Mouse (Mus musculus) forebrain, embryonic 16.5 days (tissue): ENCODE data around the gene Eif3d. TPM values are rescaled to one million over a fixed set of nuclear protein-coding genes. Genes with fewer than 3 reads are reported as not detected.

Source experiments
- ATAC-seq: fragments of 200-750 bp; cut with Nextera tagmentation; 2 replicates; pipeline ENCODE4 v1.8.0; 2017; ENCODE audit warnings: mild to moderate bottlenecking, moderate library complexity
- H3K27ac ChIP-seq: fragments of 300-500 bp; sonication (generic); 2 replicates; pipeline ENCODE4 v1.5.1; 2014; ENCODE audit warnings: low read length, control low read depth
- H3K27me3 ChIP-seq: fragments of 300-500 bp; sonication (generic); replicated peaks from 2 replicates; pipeline ENCODE4 v1.6.1; 2014; ENCODE audit warnings: low read length; ENCODE audit not compliant: control insufficient read depth, insufficient read depth
- H3K36me3 ChIP-seq: fragments of 300-500 bp; sonication (generic); 2 replicates; pipeline ENCODE4 v1.6.1; 2014; ENCODE audit not compliant: control insufficient read depth, insufficient read depth
- H3K4me1 ChIP-seq: fragments of 300-500 bp; sonication (generic); replicated peaks from 2 replicates; pipeline ENCODE4 v1.6.1; 2014; ENCODE audit warnings: low read length; ENCODE audit not compliant: control insufficient read depth, insufficient read depth
- H3K4me2 ChIP-seq: fragments of 300-500 bp; sonication (generic); 2 replicates; pipeline ENCODE4 v1.6.1; 2014; ENCODE audit warnings: mild to moderate bottlenecking, low read length, control low read depth
- H3K4me3 ChIP-seq: fragments of 300-500 bp; sonication (generic); replicated peaks from 2 replicates; pipeline ENCODE4 v1.5.1; 2014; ENCODE audit warnings: mild to moderate bottlenecking, low read length, control low read depth
- H3K9ac ChIP-seq: fragments of 300-500 bp; sonication (generic); replicated peaks from 2 replicates; pipeline ENCODE4 v1.6.1; 2014; ENCODE audit warnings: low read depth, low read length, control low read depth
- H3K9me3 ChIP-seq: fragments of 300-500 bp; sonication (generic); 2 replicates; pipeline ENCODE4 v1.6.1; 2016; ENCODE audit warnings: low read length; ENCODE audit not compliant: control insufficient read depth
- WGBS: fragments of 180-500 bp; shearing (Covaris S2); extraction: QIAGEN DNeasy Blood & Tissue Kit; methylation state at CpG from one replicate; pipeline ENCODE4 v1.1.7; 2014; 5-methylcytosine and 5-hydroxymethylcytosine counted together
- polyA plus RNA-seq: library from polyadenylated mRNA; unstranded; fragments of >200 nt; fragmentation: Nextera tagmentation; extraction: Ambion mirVana; gene quantifications from 2 replicates; pipeline ENCODE4 v1.2.1, GENCODE M21; 2015

The Eif3d gene
- polyA plus RNA-seq, 1 experiment from 2014 or later = 207 TPM

DNA sequence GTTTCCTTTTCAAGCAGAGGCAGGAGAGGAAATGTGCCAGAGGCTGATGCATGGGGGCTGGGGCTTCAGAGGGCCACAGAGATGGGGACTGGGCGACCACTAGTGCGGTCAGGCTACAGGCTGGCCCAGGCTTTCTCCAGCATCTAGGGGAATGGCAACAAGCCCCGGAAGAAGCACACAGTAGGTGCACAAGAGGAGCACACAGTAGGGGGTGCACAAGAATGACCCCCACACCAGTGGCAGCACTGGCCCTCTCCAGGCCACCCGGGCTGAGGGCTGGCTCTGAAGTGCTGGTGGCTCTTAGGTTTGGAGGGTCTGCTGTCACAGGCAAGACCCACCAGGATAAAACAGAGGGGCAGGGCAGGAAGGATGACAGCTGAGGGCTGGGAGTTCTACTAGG, 55.3 kb downstream of the Eif3d start:
- Histone ChIP-seq H3K4me3 (no peak overlapping the region), H3K27ac (no peak overlapping the region), H3K27me3 (no peaks in the 10 kb centered on the region), H3K9me3 (no peaks in the 10 kb centered on the region), H3K36me3 (peaks cover 15% of the 10 kb centered on the region), H3K9ac (no peak overlapping the region), H3K4me2 (no peak overlapping the region), H3K4me1 (no peaks in the 10 kb centered on the region)
- WGBS = 93% methylated on average over 4 of the region's 4 CpGs
- no peak for ATAC-seq

DNA sequence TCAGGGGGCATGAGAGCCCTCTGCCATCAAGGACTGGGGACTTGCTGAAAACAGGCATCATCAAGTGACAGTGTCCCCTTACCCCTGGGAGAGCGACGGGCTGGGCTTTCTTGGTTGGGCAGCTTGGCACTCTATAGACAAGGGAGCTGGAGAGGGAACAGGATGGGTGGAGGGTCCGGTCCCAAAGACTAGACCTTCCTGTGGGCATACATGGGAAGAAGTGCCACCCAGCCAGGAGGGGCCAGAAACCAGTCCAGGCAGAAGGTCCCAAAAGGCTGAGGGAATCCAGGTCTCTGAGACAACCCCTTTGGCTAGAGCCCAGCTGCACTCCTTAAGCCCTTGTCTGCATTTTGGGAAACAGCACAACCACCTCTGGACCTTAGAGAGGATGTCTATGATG, 56.1 kb downstream of the Eif3d start:
- H3K9ac ChIP-seq = no peak overlapping the region
- no peak for ATAC-seq

GRCm38 (mm10) chr15:77913054-77913453, 57.6 kb downstream of the Eif3d start:
- no peak for ATAC-seq
- Histone ChIP-seq H3K9me3 (no peaks in the 10 kb centered on the region), H3K27me3 (no peaks in the 10 kb centered on the region), H3K9ac (no peak overlapping the region), H3K36me3 (peaks cover 13% of the 10 kb centered on the region), H3K4me2 (no peak overlapping the region), H3K4me3 (no peak overlapping the region), H3K27ac (no peak overlapping the region), H3K4me1 (no peaks in the 10 kb centered on the region)
- WGBS = 82% methylated on average over 8 of the region's 8 CpGs

More for the DNA sequence above, 56.1 kb downstream of the Eif3d start:
- Histone ChIP-seq H3K36me3 (peaks cover 14% of the 10 kb centered on the region), H3K27me3 (no peaks in the 10 kb centered on the region), H3K4me3 (no peak overlapping the region), H3K4me2 (no peak overlapping the region), H3K9me3 (no peaks in the 10 kb centered on the region), H3K4me1 (no peaks in the 10 kb centered on the region), H3K27ac (no peak overlapping the region)
- 89% methylated on average over 3 of the region's 3 CpGs for WGBS

- H3K9ac ChIP-seq = no peak overlapping the region
- peaks cover 13% of the 10 kb centered on the region for H3K36me3 ChIP-seq
- H3K4me2 ChIP-seq = no peak overlapping the region
- no peak for ATAC-seq
- H3K4me1 ChIP-seq = no peaks in the 10 kb centered on the region
- WGBS = 55% methylated on average over 7 of the region's 7 CpGs
- no peaks in the 10 kb centered on the region for H3K9me3 ChIP-seq
- no peak overlapping the region for H3K27ac ChIP-seq
- H3K4me3 ChIP-seq = no peak overlapping the region
- H3K27me3 ChIP-seq = no peaks in the 10 kb centered on the region
These were observed 58.0 kb downstream of the Eif3d start for GRCm38 (mm10) chr15:77912585-77912984.

GRCm38 (mm10) chr15:77912048-77912447, 58.6 kb downstream of the Eif3d start:
- ATAC-seq = no peak
- no peak overlapping the region for H3K9ac ChIP-seq
- 64% methylated on average over 5 of the region's 5 CpGs for WGBS
- H3K27me3 ChIP-seq = no peaks in the 10 kb centered on the region
- no peak overlapping the region for H3K4me2 ChIP-seq
- H3K4me1 ChIP-seq = no peaks in the 10 kb centered on the region
- H3K27ac ChIP-seq = no peak overlapping the region
- no peaks in the 10 kb centered on the region for H3K9me3 ChIP-seq
- no peak overlapping the region for H3K4me3 ChIP-seq
- peaks cover 13% of the 10 kb centered on the region for H3K36me3 ChIP-seq

DNA sequence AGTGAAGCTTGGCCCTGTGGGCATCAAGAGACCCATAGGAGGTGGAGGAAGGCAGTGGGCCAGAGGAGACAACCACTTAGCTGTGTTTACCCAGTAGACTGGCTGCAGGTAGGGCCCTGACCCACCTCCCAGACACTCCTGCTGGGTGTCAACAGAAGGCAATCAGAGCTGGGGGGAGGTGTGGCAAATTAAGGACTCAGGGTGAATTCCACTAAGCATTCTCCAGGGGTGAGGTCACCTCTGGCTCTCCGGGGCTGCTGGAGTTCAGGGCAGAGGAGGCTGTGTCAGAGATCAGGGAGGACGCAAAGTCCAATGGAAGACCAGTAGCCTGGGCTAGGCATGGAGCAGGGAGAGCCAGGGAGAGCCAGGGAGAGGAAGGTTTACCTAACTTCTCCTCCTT, 59.5 kb downstream of the Eif3d start:
- no peak for ATAC-seq
- Histone ChIP-seq H3K27me3 (no peaks in the 10 kb centered on the region), H3K36me3 (peaks cover 13% of the 10 kb centered on the region), H3K4me2 (no peak overlapping the region), H3K4me1 (no peaks in the 10 kb centered on the region), H3K27ac (no peak overlapping the region), H3K9me3 (no peaks in the 10 kb centered on the region), H3K4me3 (no peak overlapping the region), H3K9ac (no peak overlapping the region)
- 14% methylated on average over 2 of the region's 2 CpGs for WGBS

Other genes starting within 250 kb of the Eif3d start
- gene Apol9b, start 241.8 kb downstream of the Eif3d start, polyA plus RNA-seq = not detected in 2 replicates
- 0.22 TPM in 1 of 2 replicates, not detected in the other for gene Apol8, start 213.8 kb downstream of the Eif3d start, polyA plus RNA-seq
- gene Myh9, start 128.6 kb downstream of the Eif3d start, polyA plus RNA-seq = 12.2 and 13.6 TPM in 2 replicates
- 222 and 237 TPM in 2 replicates for gene Txn2, start 41.8 kb downstream of the Eif3d start, polyA plus RNA-seq
- gene Foxred2, start 14.1 kb downstream of the Eif3d start, polyA plus RNA-seq = 16.8 and 17.3 TPM in 2 replicates
- 6.9 and 7.1 TPM in 2 replicates for gene Cacng2, start 149.2 kb upstream of the Eif3d start, polyA plus RNA-seq
- 113 and 114 TPM in 2 replicates for gene Ift27, start 203.3 kb upstream of the Eif3d start, polyA plus RNA-seq
- gene Pvalb, start 235.6 kb upstream of the Eif3d start, polyA plus RNA-seq = not detected in 2 replicates